Mouse (Mus musculus) hindlimb bud, embryonic 11.5 days (tissue): ENCODE measurements around the gene Tle3.

ENCODE experiments used
- DNase-seq: peaks from one replicate; pipeline ENCODE4 v3.0.0-alpha.2; 2012; ENCODE audit warnings: low read depth, low spot score; ENCODE audit errors: extremely low spot score

The Tle3 gene

DNA sequence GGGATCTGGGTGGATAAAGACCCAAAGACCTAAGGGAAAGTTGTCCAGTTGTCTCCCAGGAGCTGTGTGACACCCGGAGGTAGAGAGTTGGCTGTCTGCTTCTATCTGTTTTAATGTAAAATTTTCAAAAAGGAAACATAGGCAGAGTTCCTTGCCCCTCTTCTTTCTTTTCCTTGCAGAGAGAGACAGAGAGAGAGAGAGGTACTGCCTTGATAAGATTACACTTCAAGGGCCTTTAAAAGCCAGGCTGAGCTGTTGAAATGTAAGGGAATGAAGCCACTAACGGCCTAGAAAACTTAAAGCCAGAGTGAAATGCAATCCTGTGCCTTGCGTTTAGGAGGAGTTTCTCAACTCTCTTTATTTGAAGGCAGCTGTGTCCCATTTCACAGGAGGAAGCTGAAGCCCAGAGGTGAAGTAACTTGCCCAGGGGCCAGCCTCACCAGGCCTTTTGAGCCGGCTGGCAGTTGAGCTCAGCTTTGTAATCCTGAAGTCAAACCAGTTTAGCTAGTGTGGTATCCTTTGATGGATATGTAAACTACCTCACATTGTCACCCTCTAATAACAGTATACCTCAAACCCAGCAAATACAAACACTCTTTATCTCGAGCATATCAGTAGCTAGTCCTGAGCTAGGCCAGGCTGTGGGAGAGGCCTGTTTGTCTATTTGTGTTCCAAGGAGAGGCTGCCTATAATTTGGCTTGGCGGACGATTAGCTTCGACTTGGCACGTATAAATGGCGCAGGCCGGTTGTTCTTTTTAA lies 3.8 kb downstream of the Tle3 start:
- no peak for DNase-seq

- DNase-seq, result no peak
These were observed 4.5 kb downstream of the Tle3 start for GRCm38 (mm10) chr9:61376650-61377049.

GRCm38 (mm10) chr9:61377706-61378479 lies 5.7 kb downstream of the Tle3 start:
- no peak for DNase-seq

- no peak for DNase-seq
These were observed 6.3 kb downstream of the Tle3 start for GRCm38 (mm10) chr9:61378516-61378915.

DNA sequence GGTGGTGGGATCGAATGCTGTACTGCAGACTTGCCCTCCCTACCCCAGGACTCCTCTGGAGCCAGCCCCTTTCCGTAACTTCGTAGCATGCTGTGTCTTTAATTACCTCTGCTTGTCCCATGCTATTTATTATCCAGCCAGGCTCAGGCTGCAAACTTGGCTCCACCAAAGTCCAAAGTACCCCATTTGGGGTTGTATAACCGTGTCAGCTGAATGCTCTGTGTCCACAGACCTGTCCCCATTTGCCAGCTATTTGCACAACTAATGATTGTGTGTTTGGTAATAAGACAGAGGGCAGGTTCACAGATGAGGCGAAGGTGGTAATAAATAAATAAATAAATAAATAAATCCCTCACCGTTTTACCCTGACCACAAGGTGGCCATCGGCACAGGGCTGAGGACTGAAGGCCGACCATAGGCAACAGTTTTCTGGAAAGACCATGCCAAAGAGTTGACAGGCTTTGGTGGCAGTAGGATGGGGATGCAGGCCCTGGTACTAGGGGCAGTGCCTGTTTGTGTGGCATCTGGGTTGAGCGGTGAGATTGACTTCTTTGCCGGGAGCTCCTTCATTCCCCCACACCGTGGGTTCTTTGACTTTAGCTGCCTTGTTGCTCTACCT lies 7.0 kb downstream of the Tle3 start:
- DNase-seq, result no peak

DNA sequence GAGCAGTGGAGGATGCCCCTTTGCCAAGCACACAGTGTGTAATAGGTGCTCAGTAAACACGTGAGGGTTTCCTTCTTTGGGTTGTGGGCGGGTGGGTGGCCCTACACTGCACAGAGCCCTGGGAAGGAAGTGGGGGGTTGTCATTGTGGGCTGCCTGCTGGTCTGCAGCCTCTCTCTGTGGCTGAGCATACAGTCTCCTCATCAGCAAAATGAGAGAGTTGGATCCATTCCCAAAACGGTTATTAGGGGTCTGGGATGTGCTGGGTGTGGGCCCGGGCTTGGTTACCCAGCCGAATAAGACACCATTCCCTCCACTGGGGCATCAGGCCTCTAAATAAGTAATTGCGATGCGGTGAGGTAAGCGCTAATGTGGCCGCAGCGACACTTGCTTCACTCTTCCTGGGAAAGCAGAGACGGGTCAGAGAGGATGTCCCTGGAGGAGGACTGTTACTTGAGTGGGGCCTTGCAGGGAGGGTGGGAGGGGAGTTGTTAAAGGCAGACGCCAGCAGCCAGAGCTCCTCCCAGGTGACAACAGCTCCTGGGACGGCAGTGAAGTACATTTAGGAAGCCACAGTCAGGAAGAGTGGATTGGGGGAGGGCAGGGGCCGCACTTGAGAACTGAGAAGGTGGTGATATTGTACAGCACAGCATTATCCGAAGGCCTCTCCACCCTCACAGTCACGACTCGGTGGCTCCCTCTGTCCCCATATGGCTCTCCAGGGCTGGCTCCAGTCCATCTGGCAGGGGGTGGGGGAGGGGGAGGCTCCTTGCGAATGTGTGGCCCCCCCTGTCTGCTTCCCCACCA lies 8.3 kb downstream of the Tle3 start:
- no peak for DNase-seq

DNA sequence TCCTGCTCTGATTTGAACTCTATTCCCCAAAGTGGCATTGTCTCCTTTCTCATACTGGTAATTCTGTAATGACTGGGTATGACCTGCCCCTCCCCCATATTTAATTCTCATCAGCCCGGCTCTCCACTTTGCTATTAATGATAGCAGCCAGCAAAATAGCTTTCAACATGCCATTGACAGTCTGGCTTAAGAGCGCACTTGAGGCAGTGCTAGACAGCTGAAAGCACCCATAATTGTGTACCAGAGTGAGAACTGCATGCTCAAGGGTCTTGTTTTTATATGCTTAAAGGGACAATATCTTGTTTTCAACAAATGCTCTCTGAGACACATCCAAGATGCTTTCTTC lies 8.9 kb downstream of the Tle3 start:
- DNase-seq, result no peak

DNA sequence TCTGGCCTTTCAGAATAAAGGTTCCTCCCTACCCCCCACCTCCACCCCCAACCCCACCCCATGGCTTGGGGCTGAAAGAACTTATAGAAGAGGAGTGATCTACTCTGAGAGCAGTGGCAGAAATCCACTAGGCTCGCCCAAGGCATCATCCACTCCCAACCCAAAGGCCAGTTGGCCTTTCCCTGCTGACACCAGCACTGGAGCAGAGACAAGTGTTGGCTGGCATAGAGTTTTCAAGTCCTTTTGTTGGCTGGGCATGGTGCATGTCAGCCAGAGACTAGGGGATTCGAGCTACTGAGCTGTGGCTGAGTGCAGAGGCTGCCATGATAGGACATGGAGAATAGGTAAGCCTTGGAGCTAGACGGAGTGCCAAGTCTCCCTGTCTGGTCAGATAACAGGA lies 9.3 kb downstream of the Tle3 start:
- no peak for DNase-seq

GRCm38 (mm10) chr9:61382595-61383186 lies 10.5 kb downstream of the Tle3 start:
- DNase-seq, result no peak

- DNase-seq, result no peak
These were observed 11.9 kb downstream of the Tle3 start for GRCm38 (mm10) chr9:61384101-61384500.

GRCm38 (mm10) chr9:61384646-61385443 lies 12.7 kb downstream of the Tle3 start:
- DNase-seq, result peak; percentile 70

GRCm38 (mm10) chr9:61385753-61386152 lies 13.6 kb downstream of the Tle3 start:
- DNase-seq, result no peak

- DNase-seq, result no peak
These were observed 14.1 kb downstream of the Tle3 start for GRCm38 (mm10) chr9:61386314-61386713.

DNA sequence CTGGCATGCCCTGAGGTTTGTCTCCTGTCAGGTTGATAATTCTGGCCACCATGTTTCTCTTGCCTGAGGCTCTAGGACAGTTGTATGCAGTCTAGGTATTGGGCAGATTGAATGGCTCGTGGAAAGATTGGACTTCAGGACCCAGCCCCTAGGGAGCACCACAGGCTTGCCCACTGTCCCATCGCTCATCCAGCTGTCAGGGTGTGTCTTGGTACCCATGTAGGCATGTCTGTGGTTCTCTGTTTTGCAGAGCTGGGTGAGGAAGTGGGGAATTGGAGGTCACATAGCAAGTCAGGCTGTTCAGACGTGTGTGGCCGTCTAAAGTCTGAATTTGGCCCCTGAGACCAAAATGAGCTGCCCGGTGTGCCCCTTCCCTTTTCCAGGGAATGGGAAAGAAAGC lies 15.6 kb downstream of the Tle3 start:
- no peak for DNase-seq

- DNase-seq, result no peak
These were observed 16.0 kb downstream of the Tle3 start for GRCm38 (mm10) chr9:61388214-61388613.

- DNase-seq, result no peak
These were observed 16.7 kb downstream of the Tle3 start for GRCm38 (mm10) chr9:61388689-61389403.

DNA sequence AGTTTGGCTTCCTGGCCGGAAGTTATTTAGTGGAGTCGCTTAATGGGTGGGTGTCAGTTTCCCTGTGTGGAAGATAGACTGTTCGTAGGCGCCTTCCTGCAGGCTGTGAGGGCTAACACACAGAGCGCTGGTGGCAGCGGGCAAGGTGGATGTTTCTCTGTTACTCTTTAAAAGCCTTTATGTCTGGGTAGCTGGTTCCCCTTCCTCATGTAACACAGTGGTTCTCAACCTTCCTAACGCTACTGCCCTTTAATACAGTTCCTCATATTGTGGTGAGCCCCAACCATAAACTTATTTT lies 17.2 kb downstream of the Tle3 start:
- no peak for DNase-seq

- DNase-seq, result no peak
These were observed 19.6 kb downstream of the Tle3 start for GRCm38 (mm10) chr9:61391570-61392337.

GRCm38 (mm10) chr9:61392338-61392620 lies 20.1 kb downstream of the Tle3 start:
- DNase-seq, result no peak
